ENCODE assay signal across 8 mouse cellular contexts in the genomic region with DNA sequence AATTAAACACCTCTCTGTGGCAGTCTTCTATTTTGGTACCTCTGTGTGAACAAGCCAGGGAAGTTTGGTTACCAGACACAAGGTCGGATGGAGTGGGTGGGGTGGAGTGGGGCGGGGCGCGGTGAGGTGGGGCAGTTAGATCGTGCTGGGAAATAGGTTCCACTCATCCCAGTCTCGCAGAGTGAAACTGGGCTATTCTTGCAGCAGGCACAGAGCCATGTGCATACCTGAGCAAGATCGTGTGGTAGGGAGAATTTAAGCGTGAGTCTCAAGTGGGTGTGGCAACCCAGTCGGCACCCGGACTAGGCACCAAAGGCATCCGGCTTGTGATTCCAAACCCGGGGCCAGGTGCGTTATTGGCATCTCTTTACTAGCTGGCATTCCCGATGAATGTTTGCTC. TPM values are rescaled to one million over a fixed set of nuclear protein-coding genes. Genes with fewer than 3 reads are reported as not detected.
DNase-seq lines count a peak whose midpoint lies in the region; ATAC-seq and TF ChIP-seq lines count a peak whose summit lies in the region.

No protein-coding gene starts in this region.

- peak overlapping the region; percentile 67; the same call in 1 of the 2 replicates for H3K9ac ChIP-seq in embryonic facial prominence, embryonic 12.5 days
- peak overlapping the region; percentile 47 for H3K9ac ChIP-seq in hindbrain, postnatal 0 days (replicated peaks; ENCODE audit: low read length)

- ATAC-seq in embryonic facial prominence, embryonic 12.5 days (ENCODE audit: insufficient number of reproducible peaks, insufficient read depth, low FRiP score, low TSS enrichment) = peak; percentile 42; the same call in 1 of the 2 replicates
- ATAC-seq in hindbrain, postnatal 0 days = peak; percentile 35
- peak; percentile 31; the same call in 1 of the 2 replicates for ATAC-seq in megakaryocyte-erythroid progenitor cell, adult 5-6 weeks (replicated peaks; ENCODE audit: low FRiP score, low TSS enrichment, poor library complexity, severe bottlenecking)

- 0 out of 2 replicates have a peak overlapping the region, but pooled peaks have one; percentile 65 for H3K27ac ChIP-seq in embryonic facial prominence, embryonic 12.5 days
- no peak overlapping the region for H3K27ac ChIP-seq in hindbrain, postnatal 0 days

- intact Hi-C loops in gastrocnemius, postnatal 36 days (cut with DNase I) = loop anchor here (5.0 kb wide), 1 partner anchor 65 kb away; no protein-coding TSS in a partner anchor
- intact Hi-C loops in left cerebral cortex, postnatal 10 days (cut with DNase I) = no loop called here

- no peaks in the 10 kb centered on the region for H3K79me3 ChIP-seq in C2C12 (ENCODE audit: low read depth)

- peaks cover 6% of the 10 kb centered on the region for H3K79me2 ChIP-seq in C2C12 (ENCODE audit: control insufficient read depth, insufficient read depth)

- no peaks in the 10 kb centered on the region for H3K36me3 ChIP-seq in C2C12 (ENCODE audit: control insufficient read depth, insufficient read depth)
- H3K36me3 ChIP-seq in embryonic facial prominence, embryonic 12.5 days = no peaks in the 10 kb centered on the region
- H3K36me3 ChIP-seq in hindbrain, postnatal 0 days (ENCODE audit: insufficient read depth, low read length) = no peaks in the 10 kb centered on the region

- peak overlapping the region; percentile 85 for H3K4me2 ChIP-seq in embryonic facial prominence, embryonic 12.5 days (replicated peaks)
- peak overlapping the region; percentile 84 for H3K4me2 ChIP-seq in hindbrain, postnatal 0 days (ENCODE audit: low read depth, low read length)

- peak; percentile 46 for DNase-seq in gastrocnemius, adult 18-20 months (ENCODE audit: low spot score)
- DNase-seq in gastrocnemius, postnatal 36 days = no peak
- no peak for DNase-seq in hindbrain, postnatal 0 days (ENCODE audit: low spot score)
- no peak for DNase-seq in left cerebral cortex, postnatal 10 days (ENCODE audit: extremely low spot score in 1 of 2, low spot score in 2 of 2)
- DNase-seq in T-cell, adult 2 months (ENCODE audit: low spot score) = no peak

- peak overlapping the region; percentile 51 for H3K4me3 ChIP-seq in C2C12 (ENCODE audit: insufficient read depth, poor library complexity, severe bottlenecking)
- peak overlapping the region; percentile 71 for H3K4me3 ChIP-seq in embryonic facial prominence, embryonic 12.5 days
- peak overlapping the region; percentile 63 for H3K4me3 ChIP-seq in hindbrain, postnatal 0 days (ENCODE audit: low read length)

- H3ac ChIP-seq in C2C12 (ENCODE audit: control insufficient read depth, insufficient read length, low read depth) = no peak overlapping the region

- no peaks in the 10 kb centered on the region for H3K9me3 ChIP-seq in embryonic facial prominence, embryonic 12.5 days
- H3K9me3 ChIP-seq in hindbrain, postnatal 0 days (ENCODE audit: low read length) = no peaks in the 10 kb centered on the region

- TF ChIP-seq CTCF in C2C12 (IDR thresholded peaks at IDR 0.05; ENCODE audit: control insufficient read depth, insufficient read depth, insufficient read length) = no peak
- no peak for TF ChIP-seq CTCF in hindbrain, postnatal 0 days (IDR thresholded peaks at IDR 0.05; ENCODE audit: low read depth)

- no peaks in the 10 kb centered on the region for H3K27me3 ChIP-seq in C2C12 (ENCODE audit: control insufficient read depth, insufficient read depth, insufficient read length)
- H3K27me3 ChIP-seq in embryonic facial prominence, embryonic 12.5 days = no peaks in the 10 kb centered on the region
- no peaks in the 10 kb centered on the region for H3K27me3 ChIP-seq in hindbrain, postnatal 0 days (ENCODE audit: insufficient read depth, low read length)

- 3% methylated on average over 14 of the region's 14 CpGs for WGBS in embryonic facial prominence, embryonic 12.5 days
- 1% methylated on average over 14 of the region's 14 CpGs for WGBS in hindbrain, postnatal 0 days

- no peaks in the 10 kb centered on the region for H3K4me1 ChIP-seq in embryonic facial prominence, embryonic 12.5 days
- H3K4me1 ChIP-seq in hindbrain, postnatal 0 days (ENCODE audit: insufficient read depth, low read length) = peaks cover 3% of the 10 kb centered on the region; the same call in 1 of the 2 replicates

TF ChIP-seq in C2C12, 6 proteins besides CTCF, POLR2A, EP300 and RAD21:
- no peak for TF ChIP-seq MAX (IDR thresholded peaks at IDR 0.05)
- TF ChIP-seq CEBPB (IDR thresholded peaks at IDR 0.05; ENCODE audit: low read depth) = no peak
- no peak for TF ChIP-seq USF1 (IDR thresholded peaks at IDR 0.05; ENCODE audit: low read depth)
- TF ChIP-seq MYOD1 (IDR thresholded peaks at IDR 0.05; ENCODE audit: control insufficient read depth, insufficient read length, low read depth) = no peak
- no peak for TF ChIP-seq MYOG (IDR thresholded peaks at IDR 0.05; ENCODE audit: control insufficient read depth, extremely low read depth, insufficient read length)
- TF ChIP-seq FOSL1 (IDR thresholded peaks at IDR 0.05; ENCODE audit: insufficient read depth, low read length, poor library complexity, severe bottlenecking) = no peak

RNA-seq across cellular contexts. Expression of gene Dennd2c, which starts 0.5 kb away (rescaled TPM):
- 1 to 10 TPM; 2.8 to 3.5 TPM for total RNA-seq in gastrocnemius, adult 18-20 months (2021)
- 1 to 10 TPM; 2.0 to 2.5 TPM for total RNA-seq in gastrocnemius, postnatal 36 days (2021)
- 1.9 TPM for polyA plus RNA-seq in C2C12 (2012; fragmentation: generic; extraction: Trizol)
- polyA plus RNA-seq in embryonic facial prominence, embryonic 12.5 days (2016; fragmentation: Nextera tagmentation; extraction: Ambion mirVana) = 7.4 and 8.4 TPM in 2 replicates
- 0.94 and 1.7 TPM in 2 replicates for total RNA-seq in hindbrain, postnatal 0 days (2014; rRNA removed)
- 0.73 and 0.79 TPM in 2 replicates for polyA plus RNA-seq in hindbrain, postnatal 0 days (2015; fragmentation: Nextera tagmentation; extraction: Ambion mirVana)
- total RNA-seq in megakaryocyte-erythroid progenitor cell, adult 5-6 weeks (2014; fragmentation: Nextera tagmentation) = 4.0 and 4.9 TPM in 2 replicates
- total RNA-seq in megakaryocyte-erythroid progenitor cell, adult 5-6 weeks (2017) = 2.0 and 2.4 TPM in 2 replicates
- 1 to 10 TPM in 1 of 2 experiments, under 1 TPM in 1; 0.95 to 1.2 TPM for total RNA-seq in left cerebral cortex, postnatal 10 days (2021)

RNA-seq across cellular contexts. Expression of gene Ampd1, which starts 28.1 kb away (rescaled TPM):
- 1,000 to 10,000 TPM; 1,310 to 1,477 TPM for total RNA-seq in gastrocnemius, adult 18-20 months (2021)
- 1,000 to 10,000 TPM; 1,190 to 1,255 TPM for total RNA-seq in gastrocnemius, postnatal 36 days (2021)
- polyA plus RNA-seq in C2C12 (2012; fragmentation: generic; extraction: Trizol) = 0.18 TPM
- 0.36 and 0.65 TPM in 2 replicates for polyA plus RNA-seq in embryonic facial prominence, embryonic 12.5 days (2016; fragmentation: Nextera tagmentation; extraction: Ambion mirVana)
- 0.07 and 2.6 TPM in 2 replicates for total RNA-seq in hindbrain, postnatal 0 days (2014; rRNA removed)
- not detected in 2 replicates for polyA plus RNA-seq in hindbrain, postnatal 0 days (2015; fragmentation: Nextera tagmentation; extraction: Ambion mirVana)
- total RNA-seq in megakaryocyte-erythroid progenitor cell, adult 5-6 weeks (2014; fragmentation: Nextera tagmentation) = 1.7 TPM in 1 of 2 replicates, not detected in the other
- not detected in 2 replicates for total RNA-seq in megakaryocyte-erythroid progenitor cell, adult 5-6 weeks (2017)
- total RNA-seq in left cerebral cortex, postnatal 10 days (2021) = not detected

RNA-seq across cellular contexts. Expression of gene Nras, which starts 43.8 kb away (rescaled TPM):
- total RNA-seq in gastrocnemius, adult 18-20 months (2021) = 10 to 100 TPM; 39.2 to 42.9 TPM
- total RNA-seq in gastrocnemius, postnatal 36 days (2021) = 10 to 100 TPM; 42.0 to 49.4 TPM
- polyA plus RNA-seq in C2C12 (2012; fragmentation: generic; extraction: Trizol) = 57.3 TPM
- polyA plus RNA-seq in embryonic facial prominence, embryonic 12.5 days (2016; fragmentation: Nextera tagmentation; extraction: Ambion mirVana) = 105 and 107 TPM in 2 replicates
- total RNA-seq in hindbrain, postnatal 0 days (2014; rRNA removed) = 47.8 and 53.6 TPM in 2 replicates
- 67.1 and 73.7 TPM in 2 replicates for polyA plus RNA-seq in hindbrain, postnatal 0 days (2015; fragmentation: Nextera tagmentation; extraction: Ambion mirVana)
- 76.5 and 84.3 TPM in 2 replicates for total RNA-seq in megakaryocyte-erythroid progenitor cell, adult 5-6 weeks (2014; fragmentation: Nextera tagmentation)
- total RNA-seq in megakaryocyte-erythroid progenitor cell, adult 5-6 weeks (2017) = 62.4 and 113 TPM in 2 replicates
- total RNA-seq in left cerebral cortex, postnatal 10 days (2021) = 100 to 1,000 TPM; 143 to 169 TPM

Comparison
In these comparisons a context has a peak if more than half of its experiments do, and no peak if none do; other contexts are left out.
1. RNA of gene Ampd1, which starts 28.1 kb away (total RNA-seq): 1,310 to 1,477 TPM in gastrocnemius, adult 18-20 months and 1,190 to 1,255 TPM in gastrocnemius, postnatal 36 days; 0.07 to 2.6 TPM in hindbrain, postnatal 0 days, 1.7 TPM in megakaryocyte-erythroid progenitor cell, adult 5-6 weeks and not detected in left cerebral cortex, postnatal 10 days; every median in the first group is over 100 times any median in the second.
2. Peak in every context shown above with its lines, with median percentiles within 50 percentile points of each other: H3K4me3 ChIP-seq and ATAC-seq.